Mouse (Mus musculus) kidney, postnatal 0 days (tissue): ENCODE results near the gene Gprc5c. TPM values are rescaled to one million over a fixed set of nuclear protein-coding genes. Genes with fewer than 3 reads are reported as not detected.

Experiments
- ATAC-seq: fragments of 200-750 bp; cut with Nextera tagmentation; replicated peaks from 2 replicates; pipeline ENCODE4 v1.8.0; 2017; ENCODE audit warnings: low read depth, moderate number of reproducible peaks, moderate TSS enrichment, moderate library complexity; ENCODE audit not compliant: low FRiP score
- DNase-seq: peaks from one replicate; pipeline ENCODE4 v3.0.0-alpha.2; 2016; ENCODE audit warnings: low spot score
- H3K27ac ChIP-seq: fragments of 300-500 bp; sonication (generic); 2 replicates; pipeline ENCODE4 v1.5.1; 2014; ENCODE audit warnings: mild to moderate bottlenecking
- H3K27me3 ChIP-seq: fragments of 300-500 bp; sonication (generic); 2 replicates; pipeline ENCODE4 v1.6.1; 2014; ENCODE audit warnings: low read length, mixed read lengths; ENCODE audit not compliant: insufficient read depth
- H3K36me3 ChIP-seq: fragments of 300-500 bp; sonication (generic); 2 replicates; pipeline ENCODE4 v1.6.1; 2014; ENCODE audit warnings: low read length, mixed read lengths; ENCODE audit not compliant: insufficient read depth
- H3K4me1 ChIP-seq: fragments of 300-500 bp; sonication (generic); replicated peaks from 2 replicates; pipeline ENCODE4 v1.6.1; 2014; ENCODE audit warnings: antibody characterized with exemption, low read length, mixed read lengths; ENCODE audit not compliant: insufficient read depth
- H3K4me2 ChIP-seq: fragments of 300-500 bp; sonication (generic); 2 replicates; pipeline ENCODE4 v1.6.1; 2014; ENCODE audit warnings: mild to moderate bottlenecking, low read length, moderate library complexity, mixed read lengths
- H3K4me3 ChIP-seq: fragments of 300-500 bp; sonication (generic); replicated peaks from 2 replicates; pipeline ENCODE4 v1.5.1; 2014; ENCODE audit warnings: low read depth, low read length
- H3K9ac ChIP-seq: fragments of 300-500 bp; sonication (generic); 2 replicates; pipeline ENCODE4 v1.6.1; 2014; ENCODE audit warnings: low read depth, low read length
- H3K9me3 ChIP-seq: fragments of 300-500 bp; sonication (generic); replicated peaks from 2 replicates; pipeline ENCODE4 v1.6.1; 2016; ENCODE audit warnings: low read length, inconsistent platforms, mixed read lengths
- CTCF ChIP-seq: IDR thresholded peaks from 2 replicates; pipeline ENCODE4 v1.5.1; 2016; ENCODE audit warnings: antibody characterized with exemption, low read depth, mild to moderate bottlenecking, moderate library complexity
- WGBS: fragments of 180-500 bp; shearing (Covaris S2); extraction: QIAGEN DNeasy Blood & Tissue Kit; methylation state at CpG from one replicate; pipeline ENCODE4 v1.1.7; 2014; 5-methylcytosine and 5-hydroxymethylcytosine counted together
- polyA plus RNA-seq: library from polyadenylated mRNA; unstranded; fragments of >200 nt; fragmentation: Nextera tagmentation; extraction: Ambion mirVana; gene quantifications from 2 replicates; pipeline ENCODE4 v1.2.1, GENCODE M21; 2015

The Gprc5c gene
- polyA plus RNA-seq, 1 experiment from 2014 or later = 118 TPM

DNA sequence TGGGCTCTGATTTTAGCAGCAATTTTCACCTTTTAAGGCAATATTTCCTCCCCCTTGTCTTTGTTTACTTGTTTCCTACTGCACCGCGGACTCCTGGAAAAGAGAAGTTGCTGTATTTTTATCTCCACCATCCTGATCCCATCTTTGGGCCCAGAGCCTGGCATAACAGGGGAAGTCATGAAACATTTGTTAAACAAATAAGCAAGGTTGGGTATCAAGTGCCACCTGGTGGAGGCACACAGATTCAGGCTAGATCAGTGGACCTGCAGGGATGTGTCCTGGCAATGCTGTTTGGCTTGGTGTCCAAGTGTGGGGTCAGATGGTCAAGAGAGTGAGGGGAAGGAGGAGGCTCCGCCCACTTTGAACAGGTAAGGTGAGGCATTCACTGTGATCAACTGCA, 26.2 kb downstream of the Gprc5c start:
- peaks cover 41% of the 10 kb centered on the region for H3K4me1 ChIP-seq

DNA sequence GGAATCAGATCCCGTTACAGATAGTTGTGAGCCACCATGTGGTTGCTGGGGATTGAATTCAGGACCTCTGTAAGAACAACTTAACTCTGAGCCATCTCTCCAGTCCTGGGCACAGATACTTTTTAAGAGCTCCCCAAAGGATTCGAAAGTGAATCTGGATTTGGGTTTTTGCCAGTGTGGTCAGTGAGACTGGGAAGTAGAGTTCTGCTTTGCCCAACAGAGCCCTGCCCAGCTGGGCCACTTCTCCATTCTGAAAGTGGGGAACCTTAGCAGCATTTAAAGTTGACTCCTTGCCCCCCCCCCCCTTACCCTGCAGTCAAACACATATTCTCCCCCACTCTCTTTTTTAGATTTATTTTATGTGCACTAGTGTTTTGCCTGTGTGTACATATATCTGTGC, 28.7 kb downstream of the Gprc5c start:
- no peak for TF ChIP-seq CTCF
- DNase-seq (no peak), ATAC-seq (no peak)
- Histone ChIP-seq H3K27ac (no peak overlapping the region), H3K9ac (no peak overlapping the region), H3K4me2 (no peak overlapping the region), H3K36me3 (no peaks in the 10 kb centered on the region), H3K4me3 (no peak overlapping the region), H3K9me3 (no peaks in the 10 kb centered on the region), H3K27me3 (no peaks in the 10 kb centered on the region), H3K4me1 (peaks cover 19% of the 10 kb centered on the region)
- 75% methylated on average over 2 of the region's 2 CpGs for WGBS

More for the DNA sequence above, 26.2 kb downstream of the Gprc5c start:
- Histone ChIP-seq H3K4me3 (no peak overlapping the region), H3K27me3 (no peaks in the 10 kb centered on the region), H3K9me3 (no peaks in the 10 kb centered on the region), H3K9ac (no peak overlapping the region), H3K4me2 (no peak overlapping the region), H3K27ac (peak overlapping the region; percentile 85; the same call in 1 of the 2 replicates), H3K36me3 (no peaks in the 10 kb centered on the region)
- TF ChIP-seq CTCF = peak; percentile 89
- no peak; the same call in 1 of the 2 replicates for ATAC-seq
- WGBS = 30% methylated on average over 3 of the region's 3 CpGs
- DNase-seq = peak; percentile 81

DNA sequence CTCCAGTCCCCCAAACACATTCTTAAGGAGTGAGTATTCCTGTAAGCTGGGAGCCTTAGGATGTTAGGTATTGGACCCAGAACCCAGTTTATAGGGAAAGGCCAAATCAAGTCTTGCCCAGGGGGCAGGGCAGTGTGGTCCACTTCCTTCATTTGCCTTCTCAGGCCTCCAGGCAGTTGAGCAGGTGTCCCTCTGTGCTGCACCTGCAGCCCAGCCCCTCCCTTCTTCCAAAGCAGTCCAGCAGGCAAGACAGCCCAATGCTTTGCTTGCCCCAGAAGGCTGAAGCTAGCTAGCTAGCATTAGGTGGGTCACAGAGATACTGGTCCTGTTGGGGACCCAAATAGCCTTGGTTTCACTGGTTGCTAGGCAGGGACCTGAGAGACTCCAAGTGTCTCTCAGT, 29.2 kb downstream of the Gprc5c start:
- no peak overlapping the region for H3K27ac ChIP-seq
- TF ChIP-seq CTCF = no peak
- no peak overlapping the region for H3K4me2 ChIP-seq
- H3K9me3 ChIP-seq = no peaks in the 10 kb centered on the region
- peaks cover 14% of the 10 kb centered on the region; the same call in 1 of the 2 replicates for H3K4me1 ChIP-seq
- H3K9ac ChIP-seq = no peak overlapping the region
- H3K36me3 ChIP-seq = no peaks in the 10 kb centered on the region
- H3K27me3 ChIP-seq = no peaks in the 10 kb centered on the region
- DNase-seq (no peak), ATAC-seq (no peak)
- H3K4me3 ChIP-seq = no peak overlapping the region

DNA sequence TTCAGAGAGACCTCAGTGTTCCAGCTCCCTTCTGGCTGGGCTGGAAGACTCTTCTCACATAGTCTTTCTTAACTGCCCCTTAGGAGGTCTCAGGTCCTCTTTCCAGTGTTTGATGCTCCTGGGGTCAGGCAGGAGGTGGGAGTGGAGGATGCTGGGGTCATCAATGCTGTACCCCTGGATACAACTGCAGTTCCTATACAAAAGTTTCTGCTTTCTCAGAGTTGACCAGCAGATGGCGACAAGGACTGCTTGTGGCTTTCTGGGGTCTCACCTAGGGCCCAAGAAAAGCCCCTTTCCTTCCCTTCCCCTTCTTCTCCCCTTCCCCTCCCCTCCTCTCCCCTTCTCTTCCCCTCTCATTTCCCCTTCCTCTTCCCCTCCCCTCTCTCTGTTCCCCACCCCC, 29.6 kb downstream of the Gprc5c start:
- H3K4me3 ChIP-seq = no peak overlapping the region
- no peak overlapping the region for H3K9ac ChIP-seq
- no peaks in the 10 kb centered on the region for H3K27me3 ChIP-seq
- no peak for ATAC-seq
- H3K36me3 ChIP-seq = no peaks in the 10 kb centered on the region
- H3K4me1 ChIP-seq = peaks cover 10% of the 10 kb centered on the region; the same call in 1 of the 2 replicates
- TF ChIP-seq CTCF = peak; percentile 73
- no peaks in the 10 kb centered on the region for H3K9me3 ChIP-seq
- 5% methylated on average over 1 of the region's 1 CpGs for WGBS
- no peak overlapping the region for H3K27ac ChIP-seq
- DNase-seq = peak; percentile 66
- H3K4me2 ChIP-seq = no peak overlapping the region

DNA sequence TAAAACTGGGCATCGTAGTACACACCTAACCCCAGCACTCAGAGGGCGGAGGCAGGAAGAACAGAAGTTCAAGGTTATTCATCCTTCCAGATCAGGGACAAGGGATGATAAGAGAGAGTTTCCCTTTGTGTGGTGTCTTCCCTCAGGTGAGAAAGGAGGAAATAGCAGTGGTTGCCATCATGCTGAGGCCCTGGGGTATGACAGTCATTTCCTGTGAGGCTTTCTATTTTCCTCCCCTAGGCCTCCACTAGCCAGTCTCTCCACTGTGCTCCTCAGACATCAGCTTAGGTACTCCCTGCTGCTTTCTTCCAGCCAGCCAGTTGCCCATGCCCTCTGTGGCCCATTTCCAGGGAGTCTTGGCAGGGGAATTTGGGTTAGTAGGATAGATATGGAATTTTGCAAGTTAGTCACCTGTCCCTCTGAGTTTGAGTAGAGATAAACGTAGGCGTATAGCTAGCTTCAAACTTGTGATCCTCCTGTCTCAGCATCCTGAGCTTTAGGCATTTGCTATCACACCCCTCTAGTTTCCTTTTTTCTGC, 32.4 kb downstream of the Gprc5c start:
- Histone ChIP-seq H3K4me1 (no peaks in the 10 kb centered on the region), H3K9me3 (no peaks in the 10 kb centered on the region), H3K4me2 (no peak overlapping the region), H3K9ac (no peak overlapping the region), H3K27ac (no peak overlapping the region), H3K4me3 (no peak overlapping the region), H3K27me3 (no peaks in the 10 kb centered on the region), H3K36me3 (no peaks in the 10 kb centered on the region)
- ATAC-seq (no peak), DNase-seq (no peak)
- no peak for TF ChIP-seq CTCF
- WGBS = 92% methylated on average over 4 of the region's 4 CpGs

DNA sequence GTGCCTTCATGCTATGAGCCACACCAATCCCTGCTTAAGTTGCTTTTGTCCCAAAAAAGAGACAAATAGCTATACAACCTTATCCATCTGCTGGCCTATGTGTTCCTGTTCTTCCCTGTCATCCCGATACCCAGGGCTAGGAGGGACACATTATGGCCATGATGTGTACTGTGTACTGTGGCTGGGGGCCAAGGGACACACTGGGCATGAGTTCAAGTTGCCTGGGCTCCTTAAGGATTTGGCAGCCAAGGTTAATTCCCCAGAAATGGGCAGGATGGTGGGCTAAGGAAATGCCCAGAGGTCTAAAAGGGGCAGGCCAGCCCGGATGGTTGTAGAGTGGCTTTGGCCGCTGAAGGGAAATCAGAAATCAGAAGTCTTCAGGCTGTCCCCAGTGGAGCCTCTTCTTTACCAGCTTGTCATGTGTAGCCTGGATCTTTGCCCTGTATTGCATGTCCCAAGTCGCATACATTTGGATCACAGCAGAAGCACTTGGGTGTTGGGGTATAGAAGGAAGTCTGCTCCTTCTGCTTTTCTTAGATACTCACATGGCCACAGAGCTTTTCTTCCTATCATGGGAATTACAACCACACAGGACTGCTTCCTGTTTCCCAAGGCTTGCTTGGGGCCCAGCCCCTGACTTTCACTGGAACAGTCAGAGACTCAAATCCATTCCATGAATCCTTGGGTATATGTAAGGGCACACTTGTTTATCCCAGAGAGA, 33.6 kb downstream of the Gprc5c start:
- Histone ChIP-seq H3K27me3 (no peaks in the 10 kb centered on the region), H3K36me3 (no peaks in the 10 kb centered on the region), H3K9ac (no peak overlapping the region), H3K4me1 (no peaks in the 10 kb centered on the region), H3K9me3 (no peaks in the 10 kb centered on the region), H3K4me3 (no peak overlapping the region), H3K4me2 (no peak overlapping the region), H3K27ac (no peak overlapping the region)
- TF ChIP-seq CTCF = no peak
- DNase-seq (no peak), ATAC-seq (no peak)
- WGBS = 86% methylated on average over 4 of the region's 4 CpGs
